Mouse (Mus musculus): ENCODE data around the gene Kdm2b. TPM values are rescaled to one million over a fixed set of nuclear protein-coding genes. Genes with fewer than 3 reads are reported as not detected.
A peak's percentile ranks its signal among the peaks of the same experiment; 100 is the strongest.

Kdm2b gene
- polyA plus RNA-seq, 1 experiment from 2014 or later, result 67.2 TPM

DNA sequence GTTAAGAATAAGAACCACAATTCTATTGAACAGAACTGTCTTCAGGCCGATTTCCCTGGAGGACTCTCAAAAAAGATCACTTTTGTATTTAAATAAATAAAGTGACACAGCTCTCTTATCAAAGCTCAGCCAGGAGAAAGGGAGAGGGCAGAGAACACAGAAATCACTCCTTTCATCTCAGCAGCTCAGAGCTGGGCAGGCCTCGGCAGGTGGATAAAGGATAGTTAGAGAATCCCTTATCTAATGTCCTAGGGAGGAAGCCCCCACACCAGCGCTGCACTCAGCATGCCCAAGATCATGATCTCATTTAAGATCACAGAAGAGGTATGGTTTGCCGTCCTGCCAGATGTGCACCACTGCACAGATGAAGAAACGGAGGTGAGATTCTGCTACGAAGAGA, 87.4 kb downstream of the Kdm2b start:
- Histone ChIP-seq H3K27ac (replicated peaks; ENCODE audit: low read depth, low read length) (no peak overlapping the region), H3K36me3 (ENCODE audit: control insufficient read depth, insufficient read depth, low read length) (no peaks in the 10 kb centered on the region), H3K9me3 (ENCODE audit: control insufficient read depth, low read length) (no peaks in the 10 kb centered on the region), H3K9ac (ENCODE audit: low read length) (no peak overlapping the region), H3K4me2 (ENCODE audit: low read depth, severe bottlenecking) (no peak overlapping the region), H3K4me1 (ENCODE audit: control insufficient read depth, insufficient read depth, low read length) (peaks cover 19% of the 10 kb centered on the region), H3K4me3 (ENCODE audit: low read depth, low read length) (no peak overlapping the region), H3K27me3 (ENCODE audit: control insufficient read depth, insufficient read depth, low read length) (no peaks in the 10 kb centered on the region)
- 88% methylated on average over 6 of the region's 6 CpGs for WGBS
- DNase-seq (ENCODE audit: low spot score) (no peak), ATAC-seq (ENCODE audit: insufficient number of reproducible peaks, low FRiP score, low TSS enrichment, low read depth) (no peak)

DNA sequence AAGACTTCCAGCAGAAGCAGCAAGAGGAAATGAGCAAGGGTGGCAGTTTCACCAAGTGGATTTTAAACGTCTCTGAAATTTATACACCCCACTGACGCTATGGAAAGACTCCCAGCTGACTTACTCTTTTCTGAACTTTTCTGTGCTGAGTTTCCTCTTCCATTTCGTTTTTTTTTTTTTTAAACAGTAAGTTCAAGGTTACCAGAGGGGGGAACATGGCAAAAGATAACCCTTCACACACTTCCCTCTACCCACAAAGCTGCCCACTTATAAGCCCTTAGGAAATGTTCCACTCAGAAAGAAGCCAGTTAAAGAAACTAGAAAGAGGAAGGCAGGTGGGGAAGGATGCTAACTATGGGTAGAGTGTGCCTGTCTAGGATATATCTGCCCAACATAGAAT, 88.0 kb downstream of the Kdm2b start:
- 64% methylated on average over 3 of the region's 3 CpGs for WGBS
- no peak overlapping the region for H3K4me2 ChIP-seq (ENCODE audit: low read depth, severe bottlenecking)
- no peaks in the 10 kb centered on the region for H3K27me3 ChIP-seq (ENCODE audit: control insufficient read depth, insufficient read depth, low read length)
- H3K9me3 ChIP-seq (ENCODE audit: control insufficient read depth, low read length), result no peaks in the 10 kb centered on the region
- H3K36me3 ChIP-seq (ENCODE audit: control insufficient read depth, insufficient read depth, low read length), result no peaks in the 10 kb centered on the region
- H3K4me1 ChIP-seq (ENCODE audit: control insufficient read depth, insufficient read depth, low read length), result peaks cover 19% of the 10 kb centered on the region
- DNase-seq (ENCODE audit: low spot score) (no peak), ATAC-seq (ENCODE audit: insufficient number of reproducible peaks, low FRiP score, low TSS enrichment, low read depth) (no peak)
- no peak overlapping the region for H3K9ac ChIP-seq (ENCODE audit: low read length)
- H3K27ac ChIP-seq (replicated peaks; ENCODE audit: low read depth, low read length), result no peak overlapping the region
- H3K4me3 ChIP-seq (ENCODE audit: low read depth, low read length), result no peak overlapping the region

DNA sequence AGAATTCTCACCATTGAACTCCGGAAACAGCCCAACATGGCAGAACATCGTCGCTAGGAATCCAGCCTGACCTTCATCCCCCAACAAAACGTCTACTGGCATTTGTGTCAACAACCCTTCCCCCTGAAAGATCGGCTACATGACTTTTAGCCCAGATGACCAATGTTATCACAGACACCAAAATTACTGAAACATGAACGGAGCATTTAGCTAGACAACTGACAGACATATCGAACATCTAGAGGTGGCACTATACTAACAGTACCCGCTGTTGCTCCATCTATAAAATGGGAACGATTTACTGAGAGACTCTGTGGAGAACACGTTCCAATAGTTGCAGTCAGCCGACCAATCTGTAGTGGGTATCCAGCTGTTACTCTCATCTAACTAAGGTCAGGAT, 88.4 kb downstream of the Kdm2b start:
- no peaks in the 10 kb centered on the region for H3K36me3 ChIP-seq (ENCODE audit: control insufficient read depth, insufficient read depth, low read length)
- peak overlapping the region; percentile 91 for H3K9ac ChIP-seq (ENCODE audit: low read length)
- no peaks in the 10 kb centered on the region for H3K9me3 ChIP-seq (ENCODE audit: control insufficient read depth, low read length)
- H3K27me3 ChIP-seq (ENCODE audit: control insufficient read depth, insufficient read depth, low read length), result no peaks in the 10 kb centered on the region
- H3K4me1 ChIP-seq (ENCODE audit: control insufficient read depth, insufficient read depth, low read length), result peaks cover 19% of the 10 kb centered on the region
- 56% methylated on average over 11 of the region's 11 CpGs for WGBS
- peak overlapping the region; percentile 74 for H3K4me2 ChIP-seq (ENCODE audit: low read depth, severe bottlenecking)
- peak overlapping the region; percentile 84 for H3K27ac ChIP-seq (replicated peaks; ENCODE audit: low read depth, low read length)
- DNase-seq (ENCODE audit: low spot score) (no peak), ATAC-seq (ENCODE audit: insufficient number of reproducible peaks, low FRiP score, low TSS enrichment, low read depth) (no peak)
- no peak overlapping the region; the same call in 1 of the 2 replicates for H3K4me3 ChIP-seq (ENCODE audit: low read depth, low read length)

DNA sequence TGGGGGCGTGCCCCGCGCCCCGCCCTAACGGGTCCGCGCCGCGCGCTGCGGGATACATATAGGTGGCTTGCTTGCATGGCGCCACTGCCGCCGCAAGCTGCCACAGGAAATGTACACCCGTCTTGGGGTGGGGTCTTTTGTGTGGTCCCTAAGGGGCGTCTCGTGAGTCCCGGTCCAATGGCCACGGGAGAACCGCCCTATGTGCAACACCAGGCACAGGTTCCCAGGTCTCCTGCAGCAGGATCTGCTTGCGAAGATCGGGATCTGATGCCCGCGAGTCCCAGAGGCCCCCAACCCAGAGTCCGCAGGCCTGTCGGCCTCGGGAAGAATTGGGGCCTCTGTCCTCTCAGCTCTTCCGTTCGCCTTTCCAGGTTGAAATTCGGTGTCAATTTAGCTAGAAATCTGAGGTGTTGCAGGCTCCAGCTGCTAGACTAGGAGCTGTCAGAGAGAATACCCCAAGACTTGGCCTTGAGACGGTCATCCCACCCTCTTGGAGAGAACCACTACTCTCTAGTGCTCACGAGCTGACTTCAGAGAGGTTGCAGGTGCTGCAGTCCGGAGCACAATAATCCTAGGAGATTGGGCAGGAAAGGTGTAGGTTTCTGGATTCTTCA, 89.0 kb downstream of the Kdm2b start:
- WGBS, result 3% methylated on average over 26 of the region's 33 CpGs
- peaks cover 19% of the 10 kb centered on the region for H3K4me1 ChIP-seq (ENCODE audit: control insufficient read depth, insufficient read depth, low read length)
- peak overlapping the region; percentile 74 for H3K4me2 ChIP-seq (ENCODE audit: low read depth, severe bottlenecking)
- H3K9ac ChIP-seq (ENCODE audit: low read length), result peak overlapping the region; percentile 91
- peak overlapping the region; percentile 84 for H3K27ac ChIP-seq (replicated peaks; ENCODE audit: low read depth, low read length)
- DNase-seq (ENCODE audit: low spot score), result no peak
- peak overlapping the region; percentile 80 for H3K4me3 ChIP-seq (ENCODE audit: low read depth, low read length)
- H3K27me3 ChIP-seq (ENCODE audit: control insufficient read depth, insufficient read depth, low read length), result no peaks in the 10 kb centered on the region
- H3K9me3 ChIP-seq (ENCODE audit: control insufficient read depth, low read length), result no peaks in the 10 kb centered on the region
- peak; percentile 79; the same call in 1 of the 2 replicates for ATAC-seq (ENCODE audit: insufficient number of reproducible peaks, low FRiP score, low TSS enrichment, low read depth)
- H3K36me3 ChIP-seq (ENCODE audit: control insufficient read depth, insufficient read depth, low read length), result no peaks in the 10 kb centered on the region

DNA sequence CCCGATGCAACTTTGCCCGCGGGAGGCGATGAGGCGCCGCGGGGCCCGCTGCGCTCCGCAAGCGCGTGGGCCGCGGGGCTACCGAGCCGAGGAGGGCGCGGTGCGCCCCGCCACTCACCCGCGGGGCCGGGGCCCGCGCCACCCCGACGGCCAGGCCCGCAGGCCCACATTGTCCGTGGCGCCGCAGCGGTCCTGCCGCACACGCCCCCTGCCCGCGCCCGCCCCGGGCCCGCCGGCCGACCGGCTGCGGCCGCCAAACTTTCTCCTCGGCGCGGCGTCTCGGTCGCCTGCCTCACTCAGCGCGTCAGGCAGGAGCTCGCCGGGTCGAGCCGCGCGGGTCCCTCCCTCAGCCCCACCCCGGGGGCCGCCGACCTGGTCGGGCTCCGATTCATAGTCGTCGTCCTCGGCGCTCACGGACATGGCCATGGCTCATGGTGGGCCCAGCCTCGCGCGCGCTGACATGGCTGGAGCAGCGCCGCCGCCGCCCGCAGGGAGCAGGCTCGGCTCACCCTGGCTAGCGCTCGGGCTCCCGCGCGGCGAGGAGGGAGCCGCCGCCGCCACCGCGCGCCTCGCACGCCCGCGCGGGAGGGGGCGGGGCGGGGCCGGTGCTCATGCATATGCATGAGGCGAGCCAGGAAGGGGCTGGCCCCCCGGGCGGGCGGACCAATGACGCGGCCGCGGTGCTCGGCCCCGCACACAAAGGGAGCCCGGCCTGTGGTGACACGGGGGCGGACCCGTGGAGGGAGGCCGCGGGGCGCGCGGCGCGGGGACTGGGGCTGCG, 89.7 kb downstream of the Kdm2b start:
- WGBS, result 1% methylated on average over 82 of the region's 120 CpGs
- Histone ChIP-seq H3K27me3 (ENCODE audit: control insufficient read depth, insufficient read depth, low read length) (no peaks in the 10 kb centered on the region), H3K4me3 (ENCODE audit: low read depth, low read length) (peak overlapping the region; percentile 80), H3K36me3 (ENCODE audit: control insufficient read depth, insufficient read depth, low read length) (no peaks in the 10 kb centered on the region), H3K4me2 (ENCODE audit: low read depth, severe bottlenecking) (peak overlapping the region; percentile 74), H3K27ac (replicated peaks; ENCODE audit: low read depth, low read length) (peak overlapping the region; percentile 84), H3K9me3 (ENCODE audit: control insufficient read depth, low read length) (no peaks in the 10 kb centered on the region), H3K4me1 (ENCODE audit: control insufficient read depth, insufficient read depth, low read length) (peaks cover 20% of the 10 kb centered on the region), H3K9ac (ENCODE audit: low read length) (peak overlapping the region; percentile 91)
- peak; percentile 95 for DNase-seq (ENCODE audit: low spot score)
- ATAC-seq (ENCODE audit: insufficient number of reproducible peaks, low FRiP score, low TSS enrichment, low read depth), result peak; percentile 98

DNA sequence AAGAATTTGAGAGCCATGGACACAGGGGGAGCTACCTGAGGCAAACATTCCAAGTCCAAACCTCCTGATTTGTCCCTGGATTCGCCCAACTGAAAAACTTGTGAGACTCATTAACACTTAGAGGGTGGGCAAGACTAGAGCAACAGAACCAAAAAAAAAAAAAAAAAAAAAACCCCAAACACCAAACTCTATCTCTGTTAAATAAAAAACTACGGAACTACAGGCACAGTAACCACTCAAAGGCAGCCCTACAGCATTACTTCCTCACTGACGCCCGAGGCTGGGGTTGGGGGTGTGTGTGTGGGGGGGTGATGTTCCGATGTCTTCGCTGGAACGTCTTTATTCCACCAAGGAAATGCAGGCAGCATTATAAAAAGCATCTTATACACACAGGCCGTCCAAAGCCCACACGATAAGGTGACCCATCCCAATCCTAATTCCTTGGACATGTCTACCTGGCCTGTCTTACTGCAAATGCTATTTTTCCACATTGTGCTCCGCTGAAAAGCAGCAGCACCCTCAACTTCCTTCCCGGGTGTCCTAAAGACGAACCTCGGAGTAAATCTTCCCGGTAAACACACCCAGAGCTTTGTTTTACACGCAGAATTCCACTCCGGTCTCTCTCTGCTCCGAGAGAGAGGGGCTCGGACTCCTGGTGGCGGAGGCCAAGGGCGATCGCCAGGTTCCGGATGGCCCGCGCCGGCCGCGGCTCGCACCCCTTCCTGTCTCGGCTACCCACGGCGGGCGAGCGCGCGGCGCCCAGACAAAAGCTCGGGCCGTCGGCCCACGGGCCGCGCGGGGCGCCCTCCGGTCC, 90.5 kb downstream of the Kdm2b start:
- Histone ChIP-seq H3K9ac (ENCODE audit: low read length) (peak overlapping the region; percentile 91), H3K4me3 (ENCODE audit: low read depth, low read length) (peak overlapping the region; percentile 80), H3K27ac (replicated peaks; ENCODE audit: low read depth, low read length) (peak overlapping the region; percentile 84), H3K27me3 (ENCODE audit: control insufficient read depth, insufficient read depth, low read length) (no peaks in the 10 kb centered on the region), H3K9me3 (ENCODE audit: control insufficient read depth, low read length) (no peaks in the 10 kb centered on the region), H3K36me3 (ENCODE audit: control insufficient read depth, insufficient read depth, low read length) (no peaks in the 10 kb centered on the region), H3K4me2 (ENCODE audit: low read depth, severe bottlenecking) (peak overlapping the region; percentile 74), H3K4me1 (ENCODE audit: control insufficient read depth, insufficient read depth, low read length) (peaks cover 22% of the 10 kb centered on the region)
- peak; percentile 58 for DNase-seq (ENCODE audit: low spot score)
- WGBS, result 2% methylated on average over 45 of the region's 45 CpGs
- ATAC-seq (ENCODE audit: insufficient number of reproducible peaks, low FRiP score, low TSS enrichment, low read depth), result no peak

DNA sequence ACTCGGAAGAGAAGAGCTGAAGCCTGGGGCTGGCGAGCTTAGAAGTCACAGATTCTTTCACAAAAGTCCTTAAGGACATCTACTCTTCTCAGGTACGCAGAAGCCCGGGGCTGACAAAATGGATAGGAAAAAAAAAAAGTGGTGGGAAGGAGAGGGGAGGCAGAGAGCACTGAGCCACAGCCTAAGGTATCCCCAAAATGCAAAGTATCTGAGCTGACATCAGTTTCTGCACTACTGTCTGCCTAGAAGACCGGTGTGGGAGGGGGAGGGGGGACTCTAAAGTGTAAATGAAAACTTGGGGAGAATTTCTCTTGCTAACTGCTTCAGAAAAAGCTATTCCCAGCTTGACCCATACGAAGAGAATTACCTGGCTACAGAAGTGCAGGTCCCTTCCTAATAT, 91.5 kb downstream of the Kdm2b start:
- no peak overlapping the region for H3K9ac ChIP-seq (ENCODE audit: low read length)
- H3K9me3 ChIP-seq (ENCODE audit: control insufficient read depth, low read length), result no peaks in the 10 kb centered on the region
- H3K4me3 ChIP-seq (ENCODE audit: low read depth, low read length), result no peak overlapping the region
- H3K4me2 ChIP-seq (ENCODE audit: low read depth, severe bottlenecking), result peak overlapping the region; percentile 74; the same call in 1 of the 2 replicates
- no peak overlapping the region for H3K27ac ChIP-seq (replicated peaks; ENCODE audit: low read depth, low read length)
- no peaks in the 10 kb centered on the region for H3K27me3 ChIP-seq (ENCODE audit: control insufficient read depth, insufficient read depth, low read length)
- H3K4me1 ChIP-seq (ENCODE audit: control insufficient read depth, insufficient read depth, low read length), result peaks cover 22% of the 10 kb centered on the region
- H3K36me3 ChIP-seq (ENCODE audit: control insufficient read depth, insufficient read depth, low read length), result no peaks in the 10 kb centered on the region
- ATAC-seq (ENCODE audit: insufficient number of reproducible peaks, low FRiP score, low TSS enrichment, low read depth) (no peak), DNase-seq (ENCODE audit: low spot score) (no peak)
- 79% methylated on average over 6 of the region's 6 CpGs for WGBS

DNA sequence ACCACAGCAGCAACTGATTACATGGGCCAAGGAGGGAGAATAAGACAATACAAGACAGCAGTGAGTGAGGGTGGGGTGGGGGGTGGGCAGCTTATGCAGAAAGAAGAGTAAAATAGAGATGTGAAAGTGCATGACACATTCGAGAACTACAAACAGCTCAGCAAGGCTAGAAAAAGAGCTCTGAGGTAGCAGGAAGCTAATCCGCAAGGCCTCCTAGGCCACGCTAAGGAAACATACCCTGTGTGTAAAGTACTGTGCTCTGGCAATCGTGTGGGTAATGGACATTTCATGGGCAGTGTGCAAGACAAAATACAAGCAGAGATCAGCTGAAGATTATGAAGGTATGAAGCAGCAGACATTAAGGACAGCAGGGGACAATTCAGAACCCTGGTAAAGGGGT, 94.8 kb downstream of the Kdm2b start:
- 75% methylated on average over 4 of the region's 4 CpGs for WGBS
- H3K9me3 ChIP-seq (ENCODE audit: control insufficient read depth, low read length), result no peaks in the 10 kb centered on the region
- peaks cover 16% of the 10 kb centered on the region for H3K4me1 ChIP-seq (ENCODE audit: control insufficient read depth, insufficient read depth, low read length)
- no peak overlapping the region for H3K4me3 ChIP-seq (ENCODE audit: low read depth, low read length)
- H3K9ac ChIP-seq (ENCODE audit: low read length), result no peak overlapping the region
- no peak overlapping the region for H3K4me2 ChIP-seq (ENCODE audit: low read depth, severe bottlenecking)
- no peaks in the 10 kb centered on the region for H3K27me3 ChIP-seq (ENCODE audit: control insufficient read depth, insufficient read depth, low read length)
- ATAC-seq (ENCODE audit: insufficient number of reproducible peaks, low FRiP score, low TSS enrichment, low read depth) (no peak), DNase-seq (ENCODE audit: low spot score) (no peak)
- no peak overlapping the region for H3K27ac ChIP-seq (replicated peaks; ENCODE audit: low read depth, low read length)
- H3K36me3 ChIP-seq (ENCODE audit: control insufficient read depth, insufficient read depth, low read length), result no peaks in the 10 kb centered on the region; the same call in 1 of the 2 replicates

All from limb, embryonic 11.5 days (tissue).